Mouse (Mus musculus) lung, postnatal 0 days (tissue): ENCODE data around the gene Sumo1.

ENCODE experiments used
- CTCF ChIP-seq: IDR thresholded peaks from 2 replicates; pipeline ENCODE4 v1.5.1; 2016; ENCODE audit warnings: antibody characterized with exemption, mild to moderate bottlenecking
- EP300 ChIP-seq: IDR thresholded peaks from 2 replicates; pipeline ENCODE4 v1.6.1; 2016; ENCODE audit warnings: antibody characterized with exemption, mild to moderate bottlenecking, control low read depth

- TF ChIP-seq CTCF (no peak), EP300 (no peak)
Measured at GRCm38 (mm10) chr1:59548486-59548885, 122.1 kb downstream of the Sumo1 start.
